Mouse (Mus musculus) right cerebral cortex, postnatal 4 days (tissue): Measurements from ENCODE around the gene Cd180.

Source experiments
- DNase-seq: peaks from one replicate; pipeline ENCODE4 v3.0.0-alpha.2; 2022

The Cd180 gene

GRCm38 (mm10) chr13:102783531-102784310 is 90.4 kb downstream of the Cd180 start:
- DNase-seq = no peak

GRCm38 (mm10) chr13:102786666-102787230 is 93.4 kb downstream of the Cd180 start:
- DNase-seq = no peak
